Comparison of ENCODE assay signal across 24 mouse cellular contexts in genomic region chr1:172828975-172829374, GRCm38 (mm10).
A peak's percentile ranks its signal among the peaks of the same experiment; 100 is the strongest.
DNase-seq lines count a peak whose midpoint lies in the region.
"Had no signal": no experiment of that assay in that cellular context is flagged by ENCODE, and none has a peak within 500 bp of the region (broad histone marks: within the 10 kb centered on the region; RNA-seq: fewer than 3 reads in every experiment).

No protein-coding gene starts in this region.

- H3K36me3 ChIP-seq in midbrain, embryonic 10.5 days, result no peaks in the 10 kb centered on the region
- H3K36me3 ChIP-seq: embryonic facial prominence, embryonic 13.5 days; embryonic facial prominence, embryonic 15.5 days; forebrain, embryonic 10.5 days; forebrain, embryonic 12.5 days; G1E had no signal

- WGBS in midbrain, embryonic 10.5 days, result 85% methylated on average over 2 of the region's 2 CpGs

- H3K27me3 ChIP-seq in midbrain, embryonic 10.5 days (ENCODE audit: low read depth, poor library complexity, severe bottlenecking), result no peaks in the 10 kb centered on the region
- H3K27me3 ChIP-seq: CH12.LX; embryonic facial prominence, embryonic 13.5 days; embryonic facial prominence, embryonic 15.5 days; forebrain, embryonic 12.5 days; Patski had no signal

- no peaks in the 10 kb centered on the region for H3K9me3 ChIP-seq in midbrain, embryonic 10.5 days (replicated peaks)
- H3K9me3 ChIP-seq: embryonic facial prominence, embryonic 13.5 days; embryonic facial prominence, embryonic 15.5 days; forebrain, embryonic 10.5 days; forebrain, embryonic 12.5 days had no signal

- H3K4me1 ChIP-seq in midbrain, embryonic 10.5 days, result no peaks in the 10 kb centered on the region
- H3K4me1 ChIP-seq: embryonic facial prominence, embryonic 13.5 days; embryonic facial prominence, embryonic 15.5 days; forebrain, embryonic 10.5 days; forebrain, embryonic 12.5 days had no signal

- no peak overlapping the region for H3K4me3 ChIP-seq in midbrain, embryonic 10.5 days
- H3K4me3 ChIP-seq: embryonic facial prominence, embryonic 13.5 days; embryonic facial prominence, embryonic 15.5 days; erythroblast, embryonic 14.5 days; forebrain, embryonic 10.5 days; forebrain, embryonic 12.5 days had no signal

- H3K27ac ChIP-seq in midbrain, embryonic 10.5 days (replicated peaks), result no peak overlapping the region
- H3K27ac ChIP-seq: embryonic facial prominence, embryonic 13.5 days; embryonic facial prominence, embryonic 15.5 days; forebrain, embryonic 10.5 days; forebrain, embryonic 12.5 days had no signal

- DNase-seq in lung, adult 18-20 months, result peak; percentile 4 to 36
- DNase-seq in lung, postnatal 4 days, result no peak
- DNase-seq in lung, postnatal 10 days, result peak; percentile 11
- DNase-seq in lung, postnatal 25 days (ENCODE audit: low spot score), result peak; percentile 52
- no peak for DNase-seq in midbrain, embryonic 10.5 days (ENCODE audit: low spot score)
- no peak for DNase-seq in layer of hippocampus, adult 9-11 months
- DNase-seq: adrenal gland, adult 8-10 months; adrenal gland, postnatal 14 days; adrenal gland, postnatal 36 days; B cell, adult 2 months; cerebellum, adult 11-12 months; cerebellum, adult 2 months; cerebellum, adult 9-10 months; cerebellum, postnatal 10 days; cerebellum, postnatal 25 days; embryo, embryonic 11 days had no signal

Comparison
In these comparisons a context has a peak if more than half of its experiments do, and no peak if none do; other contexts are left out.
1. DNase-seq: peak in lung, adult 18-20 months (2 of 2), lung, postnatal 10 days (single experiment) and lung, postnatal 25 days (single experiment); none in lung, postnatal 4 days (0 of 2), midbrain, embryonic 10.5 days (single experiment) and layer of hippocampus, adult 9-11 months (single experiment).